Mouse (Mus musculus): ENCODE measurements around the gene Gm45808.

- TF ChIP-seq CTCF (IDR thresholded peaks at IDR 0.05; ENCODE audit: low read depth) (no peak), EP300 (optimal IDR thresholded peaks at IDR 0.05) (no peak)
Observed at GRCm38 (mm10) chr7:45507583-45507982, 21.0 kb upstream of the Gm45808 start.

All from stomach, postnatal 0 days (tissue).